Mouse (Mus musculus): ENCODE measurements around the gene Tmem129. TPM values are rescaled to one million over a fixed set of nuclear protein-coding genes. Genes with fewer than 3 reads are reported as not detected.

Gene Tmem129
- polyA plus RNA-seq, 1 experiment, result 27.2 TPM

DNA sequence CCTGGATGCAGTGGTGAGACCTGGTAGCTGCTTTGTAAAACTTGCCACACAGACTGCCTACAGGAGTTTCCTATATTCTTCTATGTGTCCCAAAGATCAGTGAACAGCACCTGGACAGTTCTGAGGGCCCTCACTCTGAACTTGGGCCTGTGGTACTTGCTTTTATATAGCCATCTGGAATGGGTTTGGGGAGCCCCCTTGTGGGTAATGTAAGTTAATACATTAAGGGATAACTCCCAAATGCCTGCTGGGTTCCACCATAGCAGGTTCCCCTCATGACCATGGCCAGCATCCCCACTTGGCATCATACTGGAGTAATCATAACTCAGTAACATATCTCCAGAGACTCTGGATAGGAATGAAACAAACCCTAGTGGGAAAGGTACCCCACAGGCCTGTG, 10.0 kb upstream of the Tmem129 start:
- H3K27me3 ChIP-seq (ENCODE audit: control insufficient read depth, insufficient read depth, insufficient read length), result no peaks in the 10 kb centered on the region
- no peaks in the 10 kb centered on the region for H3K79me2 ChIP-seq (ENCODE audit: control insufficient read depth, insufficient read depth)
- no peak overlapping the region for H3K4me3 ChIP-seq
- H3K4me2 ChIP-seq (ENCODE audit: low read depth), result no peak overlapping the region
- H3ac ChIP-seq (ENCODE audit: control insufficient read depth, insufficient read length), result no peak overlapping the region
- TF ChIP-seq USF1 (IDR thresholded peaks at IDR 0.05; ENCODE audit: low read depth), result no peak
- TF ChIP-seq SRF (IDR thresholded peaks at IDR 0.05; ENCODE audit: control insufficient read depth, insufficient read length, low read depth), result no peak
- peaks cover 19% of the 10 kb centered on the region for H3K36me3 ChIP-seq (ENCODE audit: control insufficient read depth, insufficient read depth)

- no peaks in the 10 kb centered on the region for H3K27me3 ChIP-seq (ENCODE audit: control insufficient read depth, insufficient read depth, insufficient read length)
- TF ChIP-seq MAX (IDR thresholded peaks at IDR 0.05; ENCODE audit: low read depth) (no peak), SRF (IDR thresholded peaks at IDR 0.05; ENCODE audit: control insufficient read depth, insufficient read length, low read depth) (no peak), REST (IDR thresholded peaks at IDR 0.05; ENCODE audit: insufficient read depth, insufficient read length) (no peak), MYOG (IDR thresholded peaks at IDR 0.05; ENCODE audit: control insufficient read depth in 1 of 3, insufficient read depth in 1 of 3, insufficient read length in 2 of 3, low read depth in 2 of 3) (no peak), USF1 (IDR thresholded peaks at IDR 0.05; ENCODE audit: low read depth) (no peak), E2F4 (IDR thresholded peaks at IDR 0.05; ENCODE audit: insufficient read depth) (no peak), TCF3 (IDR thresholded peaks at IDR 0.05; ENCODE audit: insufficient read length, low read depth) (no peak), POLR2A (IDR thresholded peaks at IDR 0.05; ENCODE audit: insufficient read length, low read depth) (no peak), MYOD1 (IDR thresholded peaks at IDR 0.05; ENCODE audit: control insufficient read depth in 1 of 3, insufficient read length in 2 of 3, low read depth in 2 of 3) (no peak), TCF12 (IDR thresholded peaks at IDR 0.05; ENCODE audit: insufficient read depth, poor library complexity, severe bottlenecking) (no peak), POLR2AphosphoS2 (IDR thresholded peaks at IDR 0.05; ENCODE audit: insufficient read length, low read depth) (no peak), CEBPB (IDR thresholded peaks at IDR 0.05; ENCODE audit: insufficient read depth, poor library complexity, severe bottlenecking) (no peak)
- H3K4me3 ChIP-seq, result peak overlapping the region; percentile 97
- peak overlapping the region; percentile 78 for H3K4me2 ChIP-seq (ENCODE audit: low read depth)
- peaks cover 11% of the 10 kb centered on the region for H3K36me3 ChIP-seq (ENCODE audit: control insufficient read depth, insufficient read depth)
- peaks cover 63% of the 10 kb centered on the region for H3K79me2 ChIP-seq (ENCODE audit: control insufficient read depth, insufficient read depth)
- H3ac ChIP-seq (ENCODE audit: control insufficient read depth, insufficient read length), result peak overlapping the region; percentile 81
Measured at GRCm38 (mm10) chr5:33658664-33659050, 441 bp upstream of the Tmem129 start.

DNA sequence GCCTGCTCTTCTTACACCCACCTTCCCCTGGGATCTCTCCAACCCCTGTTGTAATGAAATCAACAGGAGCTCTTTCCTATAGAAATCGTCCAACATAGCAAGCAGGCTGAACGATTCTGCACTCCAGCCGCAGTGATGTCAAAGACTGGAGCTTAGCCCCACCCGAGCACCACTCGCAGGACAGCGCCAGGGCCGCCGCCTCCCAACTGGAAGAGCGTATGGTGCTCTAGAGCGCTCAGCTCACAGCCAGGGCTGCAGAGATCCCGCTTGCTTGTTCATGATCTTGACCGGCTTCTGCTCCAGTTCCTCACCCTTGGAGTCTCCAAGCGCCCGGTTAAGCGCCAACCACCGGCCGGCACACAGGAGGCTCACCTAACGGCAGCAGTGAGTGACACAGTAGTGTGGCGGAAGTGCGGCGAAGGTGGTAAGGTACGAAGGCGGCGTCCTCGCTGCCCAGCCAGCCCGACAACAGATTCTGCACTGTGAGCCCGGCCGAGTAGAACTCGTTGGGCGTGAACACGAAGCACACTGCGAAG, 897 bp downstream of the Tmem129 start:
- Histone ChIP-seq H3K4me2 (ENCODE audit: low read depth) (peak overlapping the region; percentile 88), H3K27me3 (ENCODE audit: control insufficient read depth, insufficient read depth, insufficient read length) (no peaks in the 10 kb centered on the region), H3K4me3 (peak overlapping the region; percentile 97), H3ac (ENCODE audit: control insufficient read depth, insufficient read length) (peak overlapping the region; percentile 81), H3K79me2 (ENCODE audit: control insufficient read depth, insufficient read depth) (peaks cover 59% of the 10 kb centered on the region), H3K36me3 (ENCODE audit: control insufficient read depth, insufficient read depth) (peaks cover 11% of the 10 kb centered on the region)
- no peak for TF ChIP-seq CEBPB (IDR thresholded peaks at IDR 0.05; ENCODE audit: insufficient read depth, poor library complexity, severe bottlenecking)
- no peak for TF ChIP-seq USF1 (IDR thresholded peaks at IDR 0.05; ENCODE audit: low read depth)
- no peak for TF ChIP-seq POLR2A (IDR thresholded peaks at IDR 0.05; ENCODE audit: insufficient read length, low read depth)
- TF ChIP-seq MAX (IDR thresholded peaks at IDR 0.05; ENCODE audit: low read depth), result no peak
- TF ChIP-seq TCF3 (IDR thresholded peaks at IDR 0.05; ENCODE audit: insufficient read length, low read depth), result no peak
- no peak for TF ChIP-seq TCF12 (IDR thresholded peaks at IDR 0.05; ENCODE audit: insufficient read depth, poor library complexity, severe bottlenecking)
- TF ChIP-seq REST (IDR thresholded peaks at IDR 0.05; ENCODE audit: insufficient read depth, insufficient read length), result no peak
- no peak for TF ChIP-seq MYOG (IDR thresholded peaks at IDR 0.05; ENCODE audit: control insufficient read depth in 1 of 3, insufficient read depth in 1 of 3, insufficient read length in 2 of 3, low read depth in 2 of 3)
- TF ChIP-seq MYOD1 (IDR thresholded peaks at IDR 0.05; ENCODE audit: control insufficient read depth in 1 of 3, insufficient read length in 2 of 3, low read depth in 2 of 3), result no peak
- TF ChIP-seq SRF (IDR thresholded peaks at IDR 0.05; ENCODE audit: control insufficient read depth, insufficient read length, low read depth), result no peak
- no peak for TF ChIP-seq E2F4 (IDR thresholded peaks at IDR 0.05; ENCODE audit: insufficient read depth)
- TF ChIP-seq POLR2AphosphoS2 (IDR thresholded peaks at IDR 0.05; ENCODE audit: insufficient read length, low read depth), result no peak

GRCm38 (mm10) chr5:33656739-33657138, 1.5 kb downstream of the Tmem129 start:
- Histone ChIP-seq H3K4me2 (ENCODE audit: low read depth) (peak overlapping the region; percentile 88), H3ac (ENCODE audit: control insufficient read depth, insufficient read length) (peak overlapping the region; percentile 81), H3K27me3 (ENCODE audit: control insufficient read depth, insufficient read depth, insufficient read length) (no peaks in the 10 kb centered on the region), H3K79me2 (ENCODE audit: control insufficient read depth, insufficient read depth) (peaks cover 59% of the 10 kb centered on the region), H3K36me3 (ENCODE audit: control insufficient read depth, insufficient read depth) (peaks cover 8% of the 10 kb centered on the region), H3K4me3 (peak overlapping the region; percentile 97)
- TF ChIP-seq MYOD1 (IDR thresholded peaks at IDR 0.05; ENCODE audit: control insufficient read depth in 1 of 3, insufficient read length in 2 of 3, low read depth in 2 of 3) (peak; percentile 86 to 95 (median 90)), MYOG (IDR thresholded peaks at IDR 0.05; ENCODE audit: control insufficient read depth in 1 of 3, insufficient read depth in 1 of 3, insufficient read length in 2 of 3, low read depth in 2 of 3) (peak in 1 of 3 experiments; percentile 33), E2F4 (IDR thresholded peaks at IDR 0.05; ENCODE audit: insufficient read depth) (no peak)

DNA sequence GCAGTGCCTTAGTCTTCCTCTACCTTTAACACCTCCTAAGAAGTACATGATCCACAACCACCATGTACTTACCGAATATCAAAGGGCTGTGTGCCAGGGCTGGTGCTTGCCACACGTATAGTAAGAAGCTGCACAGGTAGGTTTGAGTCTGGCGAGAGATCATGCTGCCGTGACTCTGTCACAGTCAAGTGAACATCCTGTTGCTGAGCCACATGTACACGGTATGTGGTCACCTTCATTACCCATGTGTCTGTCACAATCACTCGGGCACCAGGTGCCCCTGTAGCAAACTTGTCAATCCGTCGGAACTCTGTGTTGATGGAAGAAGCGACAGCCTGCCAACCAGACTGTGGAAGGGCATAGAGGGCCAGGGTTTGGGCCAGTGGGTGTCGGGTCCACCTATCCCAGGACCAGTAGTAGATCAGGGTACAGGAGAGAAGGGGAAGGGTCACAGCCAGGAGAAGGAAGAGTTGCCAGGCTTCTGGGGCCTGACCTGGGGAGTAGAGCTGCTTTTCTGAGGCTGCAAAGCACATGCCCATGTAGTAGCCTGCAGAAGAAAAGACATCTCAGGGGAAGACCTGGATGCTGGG, 2.9 kb downstream of the Tmem129 start:
- Histone ChIP-seq H3K27me3 (ENCODE audit: control insufficient read depth, insufficient read depth, insufficient read length) (no peaks in the 10 kb centered on the region), H3K4me2 (ENCODE audit: low read depth) (peak overlapping the region; percentile 88), H3K79me2 (ENCODE audit: control insufficient read depth, insufficient read depth) (peaks cover 59% of the 10 kb centered on the region), H3ac (ENCODE audit: control insufficient read depth, insufficient read length) (no peak overlapping the region), H3K36me3 (ENCODE audit: control insufficient read depth, insufficient read depth) (no peaks in the 10 kb centered on the region), H3K4me3 (peak overlapping the region; percentile 97)
- no peak for TF ChIP-seq MYOD1 (IDR thresholded peaks at IDR 0.05; ENCODE audit: control insufficient read depth in 1 of 3, insufficient read length in 2 of 3, low read depth in 2 of 3)
- TF ChIP-seq TCF3 (IDR thresholded peaks at IDR 0.05; ENCODE audit: insufficient read length, low read depth), result no peak
- no peak for TF ChIP-seq SRF (IDR thresholded peaks at IDR 0.05; ENCODE audit: control insufficient read depth, insufficient read length, low read depth)
- TF ChIP-seq POLR2A (IDR thresholded peaks at IDR 0.05; ENCODE audit: insufficient read length, low read depth), result no peak
- no peak for TF ChIP-seq MYOG (IDR thresholded peaks at IDR 0.05; ENCODE audit: control insufficient read depth in 1 of 3, insufficient read depth in 1 of 3, insufficient read length in 2 of 3, low read depth in 2 of 3)
- no peak for TF ChIP-seq USF1 (IDR thresholded peaks at IDR 0.05; ENCODE audit: low read depth)
- TF ChIP-seq TCF12 (IDR thresholded peaks at IDR 0.05; ENCODE audit: insufficient read depth, poor library complexity, severe bottlenecking), result no peak
- TF ChIP-seq MAX (IDR thresholded peaks at IDR 0.05; ENCODE audit: low read depth), result no peak
- TF ChIP-seq CEBPB (IDR thresholded peaks at IDR 0.05; ENCODE audit: insufficient read depth, poor library complexity, severe bottlenecking), result no peak
- TF ChIP-seq E2F4 (IDR thresholded peaks at IDR 0.05; ENCODE audit: insufficient read depth), result no peak
- no peak for TF ChIP-seq REST (IDR thresholded peaks at IDR 0.05; ENCODE audit: insufficient read depth, insufficient read length)
- no peak for TF ChIP-seq POLR2AphosphoS2 (IDR thresholded peaks at IDR 0.05; ENCODE audit: insufficient read length, low read depth)
